Mouse (Mus musculus): ENCODE results near the gene Eda. TPM values are rescaled to one million over a fixed set of nuclear protein-coding genes. Genes with fewer than 3 reads are reported as not detected.
A peak's percentile ranks its signal among the peaks of the same experiment; 100 is the strongest.

Eda gene
- polyA plus RNA-seq (2015; fragmentation: Nextera tagmentation; extraction: Ambion mirVana) = 0.53 and 0.63 TPM in 2 replicates

DNA sequence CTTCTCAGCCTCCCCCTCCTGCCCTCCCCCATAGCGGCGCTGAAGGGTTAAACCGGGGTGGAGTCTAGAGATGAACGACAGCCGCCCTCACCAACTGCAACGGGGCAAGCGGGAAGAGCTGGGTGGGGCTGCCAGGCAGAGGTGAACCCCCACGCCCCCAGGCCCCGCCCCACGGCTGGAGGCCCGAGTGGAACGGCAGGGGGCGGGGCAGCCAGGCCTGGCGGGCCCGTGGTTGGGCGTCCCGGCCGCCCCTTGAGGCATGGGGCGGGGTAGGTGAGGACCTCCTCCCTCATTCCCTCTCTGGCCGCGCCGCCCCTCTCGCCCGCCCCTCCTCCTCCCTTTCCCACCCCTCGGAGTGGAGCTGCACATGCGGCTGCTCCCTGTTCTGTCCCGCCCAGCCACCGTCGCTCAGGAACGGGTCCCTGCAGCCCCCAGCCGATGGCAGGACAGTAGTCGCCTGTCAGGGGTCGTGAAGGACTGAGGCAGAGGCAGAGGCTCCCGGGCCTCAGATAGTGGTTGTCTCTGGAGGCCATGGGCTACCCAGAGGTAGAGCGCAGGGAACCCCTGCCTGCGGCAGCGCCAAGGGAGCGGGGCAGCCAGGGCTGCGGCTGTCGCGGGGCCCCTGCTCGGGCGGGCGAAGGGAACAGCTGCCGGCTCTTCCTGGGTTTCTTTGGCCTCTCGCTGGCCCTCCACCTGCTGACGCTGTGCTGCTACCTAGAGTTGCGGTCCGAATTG is at the start of gene Eda:
Gene Eda (plus strand): TSS at position 357 of the 735 bp plus-strand sequence.
- Histone ChIP-seq H3K36me3 (replicated peaks; ENCODE audit: insufficient read depth, low read length) (no peaks in the 10 kb centered on the region), H3K27ac (ENCODE audit: low read depth) (peak within 1 kb of the TSS; percentile 39; the same call in 1 of the 2 replicates), H3K9ac (replicated peaks) (peak within 1 kb of the TSS; percentile 55), H3K4me2 (ENCODE audit: low read depth, low read length) (peak within 1 kb of the TSS; percentile 81), H3K4me1 (ENCODE audit: insufficient read depth) (no peaks in the 10 kb centered on the region), H3K4me3 (ENCODE audit: low read depth, low read length) (peak within 1 kb of the TSS; percentile 56), H3K27me3 (ENCODE audit: insufficient read depth, low read length) (peaks cover 6% of the 10 kb centered on the region; the same call in 1 of the 2 replicates), H3K9me3 (ENCODE audit: low read length) (no peaks in the 10 kb centered on the region)
- 25% methylated on average over 32 of the region's 49 CpGs for WGBS (ENCODE audit: insufficient replicate concordance)
- TF ChIP-seq EP300 (IDR thresholded peaks at IDR 0.05; ENCODE audit: low read depth) (no peak), CTCF (IDR thresholded peaks at IDR 0.05; ENCODE audit: low read depth) (no peak)
- DNase-seq (peak; percentile 88), ATAC-seq (peak; percentile 96)

GRCm38 (mm10) chrX:99961002-99961401 is 14.4 kb upstream of the Eda start:
- Histone ChIP-seq H3K27me3 (ENCODE audit: insufficient read depth, low read length) (no peaks in the 10 kb centered on the region), H3K36me3 (replicated peaks; ENCODE audit: insufficient read depth, low read length) (no peaks in the 10 kb centered on the region), H3K4me2 (ENCODE audit: low read depth, low read length) (no peak overlapping the region), H3K9ac (replicated peaks) (no peak overlapping the region), H3K4me3 (ENCODE audit: low read depth, low read length) (no peak overlapping the region), H3K27ac (ENCODE audit: low read depth) (no peak overlapping the region), H3K9me3 (ENCODE audit: low read length) (no peaks in the 10 kb centered on the region), H3K4me1 (ENCODE audit: insufficient read depth) (no peaks in the 10 kb centered on the region)
- TF ChIP-seq EP300 (IDR thresholded peaks at IDR 0.05; ENCODE audit: low read depth) (no peak), CTCF (IDR thresholded peaks at IDR 0.05; ENCODE audit: low read depth) (no peak)
- DNase-seq = no peak
- ATAC-seq = peak; percentile 55; the same call in 1 of the 2 replicates
- WGBS (ENCODE audit: insufficient replicate concordance) = 53% methylated on average over 4 of the region's 4 CpGs

DNA sequence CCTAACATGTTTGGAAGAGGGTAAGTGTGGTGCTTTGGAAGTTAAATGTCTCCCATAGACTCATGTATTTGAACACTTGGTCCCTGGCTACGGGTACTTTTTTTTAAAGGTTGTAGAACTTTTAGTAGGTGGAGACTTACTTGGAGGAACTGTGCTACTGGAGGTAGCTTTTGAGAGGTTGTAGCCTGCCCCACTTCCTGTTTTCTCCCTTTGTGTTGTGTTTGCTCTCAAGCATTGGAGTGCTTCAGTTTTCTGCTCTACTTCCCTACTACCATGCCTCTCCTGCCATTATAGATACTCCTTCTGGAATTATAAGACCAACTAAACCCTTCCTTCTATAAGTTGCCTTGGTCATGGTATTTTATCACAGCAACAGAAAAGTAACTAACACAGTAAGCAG is 5.3 kb upstream of the Eda start:
- ATAC-seq (no peak), DNase-seq (no peak)
- H3K4me2 ChIP-seq (ENCODE audit: low read depth, low read length) = no peak overlapping the region
- H3K9me3 ChIP-seq (ENCODE audit: low read length) = no peaks in the 10 kb centered on the region
- TF ChIP-seq CTCF (IDR thresholded peaks at IDR 0.05; ENCODE audit: low read depth) = no peak
- TF ChIP-seq EP300 (IDR thresholded peaks at IDR 0.05; ENCODE audit: low read depth) = no peak
- no peaks in the 10 kb centered on the region for H3K27me3 ChIP-seq (ENCODE audit: insufficient read depth, low read length)
- H3K27ac ChIP-seq (ENCODE audit: low read depth) = no peak overlapping the region
- H3K9ac ChIP-seq (replicated peaks) = no peak overlapping the region
- no peak overlapping the region for H3K4me3 ChIP-seq (ENCODE audit: low read depth, low read length)
- 48% methylated on average over 1 of the region's 1 CpGs for WGBS (ENCODE audit: insufficient replicate concordance)
- H3K4me1 ChIP-seq (ENCODE audit: insufficient read depth) = no peaks in the 10 kb centered on the region
- no peaks in the 10 kb centered on the region for H3K36me3 ChIP-seq (replicated peaks; ENCODE audit: insufficient read depth, low read length)

GRCm38 (mm10) chrX:99974381-99974780 is 1.0 kb upstream of the Eda start:
- Histone ChIP-seq H3K4me1 (ENCODE audit: insufficient read depth) (no peaks in the 10 kb centered on the region), H3K9me3 (ENCODE audit: low read length) (no peaks in the 10 kb centered on the region), H3K9ac (replicated peaks) (no peak overlapping the region), H3K4me3 (ENCODE audit: low read depth, low read length) (no peak overlapping the region), H3K4me2 (ENCODE audit: low read depth, low read length) (no peak overlapping the region), H3K36me3 (replicated peaks; ENCODE audit: insufficient read depth, low read length) (no peaks in the 10 kb centered on the region), H3K27ac (ENCODE audit: low read depth) (no peak overlapping the region), H3K27me3 (ENCODE audit: insufficient read depth, low read length) (peaks cover 6% of the 10 kb centered on the region; the same call in 1 of the 2 replicates)
- DNase-seq (no peak), ATAC-seq (no peak)
- TF ChIP-seq CTCF (IDR thresholded peaks at IDR 0.05; ENCODE audit: low read depth) = no peak
- TF ChIP-seq EP300 (IDR thresholded peaks at IDR 0.05; ENCODE audit: low read depth) = no peak
- 59% methylated on average over 3 of the region's 3 CpGs for WGBS (ENCODE audit: insufficient replicate concordance)

DNA sequence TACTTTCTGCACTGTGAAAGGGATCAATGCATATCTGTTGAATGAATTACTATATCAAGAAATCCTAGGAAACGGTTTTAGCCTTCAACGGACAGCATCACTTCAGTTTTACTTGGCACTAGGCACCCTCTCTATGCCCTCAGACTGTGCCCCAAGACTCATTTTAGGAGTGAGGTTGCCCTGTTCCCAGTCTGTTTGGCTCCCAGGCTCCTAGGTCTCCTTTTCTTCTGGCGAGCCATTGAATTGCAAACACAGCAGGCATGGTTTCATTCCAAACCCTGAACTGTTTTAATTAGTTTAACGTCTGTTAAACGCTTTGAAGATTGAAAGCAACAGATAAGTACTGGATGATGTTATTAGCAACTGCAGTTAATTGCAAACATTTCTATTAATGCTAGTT is 603 bp upstream of the Eda start:
- Histone ChIP-seq H3K27ac (ENCODE audit: low read depth) (no peak overlapping the region), H3K4me2 (ENCODE audit: low read depth, low read length) (peak overlapping the region; percentile 81), H3K36me3 (replicated peaks; ENCODE audit: insufficient read depth, low read length) (no peaks in the 10 kb centered on the region), H3K9me3 (ENCODE audit: low read length) (no peaks in the 10 kb centered on the region), H3K4me1 (ENCODE audit: insufficient read depth) (no peaks in the 10 kb centered on the region), H3K4me3 (ENCODE audit: low read depth, low read length) (peak overlapping the region; percentile 56), H3K9ac (replicated peaks) (no peak overlapping the region), H3K27me3 (ENCODE audit: insufficient read depth, low read length) (peaks cover 6% of the 10 kb centered on the region; the same call in 1 of the 2 replicates)
- ATAC-seq = no peak
- no peak for TF ChIP-seq EP300 (IDR thresholded peaks at IDR 0.05; ENCODE audit: low read depth)
- TF ChIP-seq CTCF (IDR thresholded peaks at IDR 0.05; ENCODE audit: low read depth) = no peak
- no peak for DNase-seq
- 26% methylated on average over 5 of the region's 5 CpGs for WGBS (ENCODE audit: insufficient replicate concordance)

GRCm38 (mm10) chrX:99975985-99976924 is 849 bp downstream of the Eda start:
- Histone ChIP-seq H3K9me3 (ENCODE audit: low read length) (no peaks in the 10 kb centered on the region), H3K4me2 (ENCODE audit: low read depth, low read length) (peak overlapping the region; percentile 81), H3K4me3 (ENCODE audit: low read depth, low read length) (peak overlapping the region; percentile 56), H3K27me3 (ENCODE audit: insufficient read depth, low read length) (peaks cover 6% of the 10 kb centered on the region; the same call in 1 of the 2 replicates), H3K36me3 (replicated peaks; ENCODE audit: insufficient read depth, low read length) (no peaks in the 10 kb centered on the region), H3K9ac (replicated peaks) (peak overlapping the region; percentile 55), H3K4me1 (ENCODE audit: insufficient read depth) (no peaks in the 10 kb centered on the region), H3K27ac (ENCODE audit: low read depth) (0 out of 2 replicates have a peak overlapping the region, but pooled peaks have one; percentile 39)
- 21% methylated on average over 33 of the region's 48 CpGs for WGBS (ENCODE audit: insufficient replicate concordance)
- ATAC-seq (peak; percentile 38), DNase-seq (peak; percentile 44)
- TF ChIP-seq CTCF (IDR thresholded peaks at IDR 0.05; ENCODE audit: low read depth) = no peak
- TF ChIP-seq EP300 (IDR thresholded peaks at IDR 0.05; ENCODE audit: low read depth) = no peak
